Mouse (Mus musculus) heart, adult 2 months (tissue): ENCODE measurements at regions not wholly inside any gene's neighbourhood (a gene's known extent, or its start where the extent isn't known, plus 50 kb on each side); places are given as distances from the start of the nearest gene placed in this dataset.

Experiments used
- DNase-seq, 2 experiments: peaks; one replicate each; pipeline ENCODE4 v3.0.0; 2021
- H3K27ac ChIP-seq: fragments of 200-600 bp; 2 replicates; pipeline ENCODE4 v1.8.1; 2022
- H3K27me3 ChIP-seq: fragments of 200-500 bp; 2 replicates; pipeline ENCODE4 v1.6.1; 2012; ENCODE audit warnings: mild to moderate bottlenecking, low read length, inconsistent platforms, mixed read lengths; ENCODE audit not compliant: control insufficient read depth, insufficient read depth
- H3K36me3 ChIP-seq: fragments of 200-500 bp; 2 replicates; pipeline ENCODE4 v1.6.1; 2012; ENCODE audit warnings: low read length, inconsistent platforms; ENCODE audit not compliant: control insufficient read depth, insufficient read depth
- H3K4me1 ChIP-seq: fragments of 200-500 bp; 2 replicates; pipeline ENCODE4 v1.6.1; 2011; ENCODE audit warnings: low read length; ENCODE audit not compliant: control insufficient read depth, insufficient read depth
- H3K4me3 ChIP-seq: fragments of 200-600 bp; 2 replicates; pipeline ENCODE4 v1.8.1; 2022
- H3K79me2 ChIP-seq: fragments of 200-500 bp; replicated peaks from 2 replicates; pipeline ENCODE4 v1.6.1; 2012; ENCODE audit warnings: mild to moderate bottlenecking, inconsistent platforms, low read length, moderate library complexity, mixed read lengths; ENCODE audit not compliant: control insufficient read depth, insufficient read depth
- H3K9ac ChIP-seq: fragments of 200-500 bp; 2 replicates; pipeline ENCODE4 v1.6.1; 2012; ENCODE audit warnings: low read depth, mild to moderate bottlenecking, control low read depth, inconsistent platforms, low read length, mixed read lengths
- CTCF ChIP-seq: fragments of 200-600 bp; IDR thresholded peaks from 2 replicates; pipeline ENCODE4 v1.8.1; 2022; ENCODE audit warnings: antibody characterized with exemption, mild to moderate bottlenecking, moderate library complexity
- EP300 ChIP-seq: fragments of 200-500 bp; IDR thresholded peaks from 2 replicates; pipeline ENCODE4 v1.6.1; 2011; ENCODE audit warnings: low read depth, low read length, control low read depth; ENCODE audit not compliant: insufficient read depth
- POLR2A ChIP-seq: fragments of 200-500 bp; IDR thresholded peaks from 2 replicates; pipeline ENCODE4 v1.6.1; 2011; ENCODE audit warnings: mild to moderate bottlenecking, low read depth, low read length, control low read depth; ENCODE audit not compliant: insufficient read depth
- WGBS: fragments of 180-500 bp; shearing (Covaris S2); methylation state at CpG from one replicate; pipeline ENCODE4 v1.1.7; 2018; 5-methylcytosine and 5-hydroxymethylcytosine counted together
- intact Hi-C: fragments of 180-260 bp; cut with DNase I; formaldehyde crosslinking; loops from one replicate; pipeline ENCODE4 v1.15.1; 2025

DNA sequence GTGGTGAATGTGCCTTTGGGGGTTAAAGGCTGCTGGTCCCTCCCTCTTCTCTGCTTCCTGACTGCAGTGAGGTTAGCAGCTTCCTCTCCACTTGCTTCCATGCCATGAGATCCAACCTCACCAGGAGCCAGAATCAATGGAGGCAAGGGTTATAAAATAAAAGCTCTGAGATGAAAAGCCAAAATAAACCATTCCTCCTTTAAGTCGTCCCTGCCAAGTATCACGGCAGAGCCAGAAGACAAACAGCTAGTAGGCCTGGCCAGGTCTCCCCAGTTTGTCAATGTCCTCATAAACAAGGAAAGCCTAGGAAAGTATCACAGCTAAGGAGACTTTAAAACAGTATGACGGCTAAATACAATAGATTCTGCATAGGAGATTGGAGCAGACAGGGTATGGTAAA is 401.5 kb upstream of the Rgma start:
- H3K36me3 ChIP-seq: no peaks in the 10 kb centered on the region
- no peak overlapping the region for H3K27ac ChIP-seq
- no peak overlapping the region for H3K9ac ChIP-seq
- peaks cover 2% of the 10 kb centered on the region for H3K4me1 ChIP-seq
- intact Hi-C loops: no loop called here
- no peak for TF ChIP-seq POLR2A
- TF ChIP-seq CTCF: no peak
- no peak for TF ChIP-seq EP300
- H3K4me3 ChIP-seq: no peak overlapping the region
- peak; percentile 21 to 24 for DNase-seq
- no peaks in the 10 kb centered on the region for H3K27me3 ChIP-seq
- no peaks in the 10 kb centered on the region for H3K79me2 ChIP-seq
- WGBS: 62% methylated on average over 3 of the region's 3 CpGs

DNA sequence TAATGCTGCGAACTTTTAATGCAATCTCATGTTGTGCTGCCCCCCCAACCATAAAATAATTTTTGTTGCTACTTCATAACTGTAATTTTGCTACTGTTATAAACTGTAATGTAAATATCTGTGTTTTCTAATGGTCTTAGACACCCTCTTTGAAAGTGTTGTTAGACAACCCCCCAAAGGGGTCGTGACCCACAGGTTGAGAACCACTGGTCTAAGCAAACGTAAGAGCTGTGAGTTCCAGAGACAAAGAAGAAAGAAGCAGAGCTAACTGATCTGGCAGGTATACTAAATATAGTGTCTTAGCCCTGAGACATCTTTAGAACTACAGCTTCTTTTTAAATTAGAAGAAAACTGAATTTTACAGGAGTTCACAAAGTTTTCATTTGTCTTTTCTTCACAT is 400.9 kb upstream of the Rgma start:
- Histone ChIP-seq H3K9ac (no peak overlapping the region), H3K4me1 (peaks cover 2% of the 10 kb centered on the region), H3K4me3 (no peak overlapping the region), H3K36me3 (no peaks in the 10 kb centered on the region), H3K79me2 (no peaks in the 10 kb centered on the region), H3K27ac (no peak overlapping the region), H3K27me3 (no peaks in the 10 kb centered on the region)
- intact Hi-C loops: no loop called here
- DNase-seq: no peak
- WGBS: 88% methylated on average over 3 of the region's 3 CpGs
- TF ChIP-seq POLR2A (no peak), CTCF (no peak), EP300 (no peak)

DNA sequence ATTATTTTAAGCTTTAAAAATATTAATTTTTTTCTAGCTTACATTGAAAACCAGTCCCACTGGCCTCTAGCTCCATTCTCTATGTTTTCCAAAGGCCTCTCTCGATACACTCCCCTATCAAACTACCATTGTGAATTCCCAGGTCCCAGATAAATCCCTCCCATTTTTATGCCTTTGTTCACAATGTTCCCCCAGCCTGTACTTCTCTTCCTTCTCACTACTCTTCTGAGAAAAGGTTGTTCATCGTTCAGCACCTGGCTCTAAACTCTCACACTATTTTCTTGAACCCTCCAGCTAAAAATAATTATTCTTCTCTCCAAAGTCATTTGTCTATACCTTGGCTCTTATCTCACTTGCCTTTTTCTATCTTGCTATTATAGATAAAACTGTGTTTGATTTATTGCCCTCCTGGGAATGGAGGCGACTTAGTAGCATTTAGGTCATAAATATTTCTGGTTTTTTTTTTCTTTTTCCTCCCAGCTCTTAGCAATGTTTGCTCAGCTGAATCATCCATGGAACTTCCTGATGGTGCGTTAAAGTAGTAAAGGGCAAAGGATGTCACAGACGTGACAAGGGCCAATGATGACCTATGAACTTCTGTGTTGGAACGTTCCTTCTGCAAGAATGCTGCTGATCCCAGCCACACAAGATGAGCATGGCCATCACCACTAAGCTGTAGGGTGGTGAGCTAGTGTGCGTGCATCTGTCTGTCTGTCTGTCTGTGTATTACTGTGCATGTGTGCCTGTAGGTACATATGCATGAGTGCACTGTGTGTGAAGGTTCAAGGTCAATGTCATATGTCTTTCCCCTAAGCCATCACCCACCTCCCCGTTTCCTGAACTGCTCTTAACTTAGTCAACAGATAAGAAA is 384.5 kb upstream of the Rgma start:
- intact Hi-C loops: no loop called here
- H3K9ac ChIP-seq: no peak overlapping the region
- no peak for DNase-seq
- TF ChIP-seq POLR2A (no peak), CTCF (no peak), EP300 (no peak)
- H3K27ac ChIP-seq: no peak overlapping the region
- no peak overlapping the region for H3K4me3 ChIP-seq
- H3K79me2 ChIP-seq: no peaks in the 10 kb centered on the region
- H3K4me1 ChIP-seq: no peaks in the 10 kb centered on the region
- no peaks in the 10 kb centered on the region for H3K27me3 ChIP-seq
- WGBS: 51% methylated on average over 8 of the region's 8 CpGs
- H3K36me3 ChIP-seq: no peaks in the 10 kb centered on the region

DNA sequence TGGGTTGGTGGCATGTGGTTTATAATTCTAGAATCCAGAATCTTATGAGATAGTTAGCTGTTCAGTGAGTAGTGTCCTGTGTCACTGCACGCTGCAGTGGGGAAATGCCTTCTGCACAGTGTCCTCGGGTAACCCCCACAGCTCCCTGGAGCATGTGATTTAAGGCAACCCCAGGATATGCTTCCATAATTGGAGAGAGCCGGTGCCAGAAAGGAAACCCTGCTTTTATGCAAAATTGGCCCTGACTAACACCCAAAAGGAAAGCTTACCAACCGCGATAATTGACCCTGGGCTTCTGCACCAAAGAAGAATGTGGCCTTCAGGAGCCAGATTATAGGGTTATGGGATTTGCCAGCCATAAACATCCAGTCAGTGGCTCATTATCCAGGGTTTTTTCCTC is 376.9 kb upstream of the Rgma start:
- H3K4me3 ChIP-seq: no peak overlapping the region
- no peak overlapping the region for H3K27ac ChIP-seq
- H3K27me3 ChIP-seq: no peaks in the 10 kb centered on the region
- peak; percentile 30 to 40 for DNase-seq
- no peak overlapping the region for H3K9ac ChIP-seq
- no peaks in the 10 kb centered on the region for H3K79me2 ChIP-seq
- intact Hi-C loops: no loop called here
- no peak for TF ChIP-seq EP300
- no peak for TF ChIP-seq POLR2A
- TF ChIP-seq CTCF: no peak
- H3K4me1 ChIP-seq: peaks cover 7% of the 10 kb centered on the region
- H3K36me3 ChIP-seq: peaks cover 6% of the 10 kb centered on the region; the same call in 1 of the 2 replicates
- WGBS: 25% methylated on average over 5 of the region's 5 CpGs

DNA sequence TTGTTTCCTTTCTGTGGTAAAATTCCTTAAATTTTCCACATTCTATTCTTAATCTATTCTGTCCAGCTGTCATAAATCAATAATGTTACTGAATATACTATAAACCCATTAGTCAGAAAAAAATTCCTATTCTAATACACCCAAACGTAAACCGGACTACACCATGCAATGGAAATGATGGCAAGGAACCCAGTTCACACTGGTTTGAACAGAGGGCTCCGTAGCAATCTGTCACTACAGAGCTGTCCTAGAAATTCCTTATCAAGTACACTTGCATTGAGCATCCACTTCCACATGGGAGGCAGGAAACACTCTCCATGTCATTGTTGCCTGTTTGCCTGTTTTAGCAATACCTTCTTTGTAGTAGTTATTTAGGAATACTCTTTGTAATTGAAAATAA is 356.2 kb upstream of the Rgma start:
- no peaks in the 10 kb centered on the region for H3K79me2 ChIP-seq
- DNase-seq: no peak
- 62% methylated on average over 3 of the region's 3 CpGs for WGBS
- H3K4me3 ChIP-seq: no peak overlapping the region
- H3K9ac ChIP-seq: no peak overlapping the region
- H3K27me3 ChIP-seq: no peaks in the 10 kb centered on the region
- H3K27ac ChIP-seq: no peak overlapping the region
- TF ChIP-seq EP300 (no peak), CTCF (no peak), POLR2A (no peak)
- H3K36me3 ChIP-seq: no peaks in the 10 kb centered on the region
- intact Hi-C loops: no loop called here
- no peaks in the 10 kb centered on the region for H3K4me1 ChIP-seq

DNA sequence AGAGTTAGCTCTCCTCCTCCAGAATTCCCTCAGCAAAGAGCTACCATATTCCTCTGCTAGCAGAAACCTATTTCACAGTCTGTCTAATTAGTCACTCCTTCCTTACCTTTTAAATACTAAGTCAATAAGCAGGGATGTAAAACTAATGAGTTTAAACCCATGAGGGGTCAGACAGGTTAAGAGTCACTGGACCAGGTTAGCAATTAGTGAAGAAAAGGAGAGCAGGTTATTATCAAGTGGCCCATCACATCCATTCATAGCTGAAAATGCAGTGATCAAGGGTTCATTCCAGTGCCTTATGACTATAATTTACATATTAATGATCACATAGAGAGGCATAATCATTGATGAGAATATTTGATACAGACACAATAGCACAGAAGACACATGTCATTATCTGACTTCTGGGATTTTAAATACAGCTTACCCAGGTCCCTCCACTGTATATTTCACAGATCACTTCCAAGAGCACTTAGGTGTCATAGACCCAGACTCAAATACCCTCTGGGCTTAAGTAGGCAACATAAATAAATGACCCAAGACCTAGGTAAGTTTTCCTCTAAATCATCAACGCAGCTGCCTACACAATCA is 355.4 kb upstream of the Rgma start:
- TF ChIP-seq CTCF (no peak), POLR2A (no peak), EP300 (no peak)
- H3K36me3 ChIP-seq: no peaks in the 10 kb centered on the region
- 57% methylated on average over 1 of the region's 1 CpGs for WGBS
- no peaks in the 10 kb centered on the region for H3K4me1 ChIP-seq
- intact Hi-C loops: loop anchor here (10.0 kb wide), 1 partner anchor 355 kb away; the partner anchor contains the start of gene Rgma
- H3K4me3 ChIP-seq: no peak overlapping the region
- no peak overlapping the region for H3K27ac ChIP-seq
- no peaks in the 10 kb centered on the region for H3K27me3 ChIP-seq
- no peak for DNase-seq
- no peaks in the 10 kb centered on the region for H3K79me2 ChIP-seq
- H3K9ac ChIP-seq: no peak overlapping the region
